Mouse (Mus musculus): ENCODE results near the gene Scn1b. TPM values are rescaled to one million over a fixed set of nuclear protein-coding genes. Genes with fewer than 3 reads are reported as not detected.
A peak's percentile ranks its signal among the peaks of the same experiment; 100 is the strongest.

Scn1b gene
- total RNA-seq (2022) = 100 to 1,000 TPM; 652 to 704 (median 680) TPM

DNA sequence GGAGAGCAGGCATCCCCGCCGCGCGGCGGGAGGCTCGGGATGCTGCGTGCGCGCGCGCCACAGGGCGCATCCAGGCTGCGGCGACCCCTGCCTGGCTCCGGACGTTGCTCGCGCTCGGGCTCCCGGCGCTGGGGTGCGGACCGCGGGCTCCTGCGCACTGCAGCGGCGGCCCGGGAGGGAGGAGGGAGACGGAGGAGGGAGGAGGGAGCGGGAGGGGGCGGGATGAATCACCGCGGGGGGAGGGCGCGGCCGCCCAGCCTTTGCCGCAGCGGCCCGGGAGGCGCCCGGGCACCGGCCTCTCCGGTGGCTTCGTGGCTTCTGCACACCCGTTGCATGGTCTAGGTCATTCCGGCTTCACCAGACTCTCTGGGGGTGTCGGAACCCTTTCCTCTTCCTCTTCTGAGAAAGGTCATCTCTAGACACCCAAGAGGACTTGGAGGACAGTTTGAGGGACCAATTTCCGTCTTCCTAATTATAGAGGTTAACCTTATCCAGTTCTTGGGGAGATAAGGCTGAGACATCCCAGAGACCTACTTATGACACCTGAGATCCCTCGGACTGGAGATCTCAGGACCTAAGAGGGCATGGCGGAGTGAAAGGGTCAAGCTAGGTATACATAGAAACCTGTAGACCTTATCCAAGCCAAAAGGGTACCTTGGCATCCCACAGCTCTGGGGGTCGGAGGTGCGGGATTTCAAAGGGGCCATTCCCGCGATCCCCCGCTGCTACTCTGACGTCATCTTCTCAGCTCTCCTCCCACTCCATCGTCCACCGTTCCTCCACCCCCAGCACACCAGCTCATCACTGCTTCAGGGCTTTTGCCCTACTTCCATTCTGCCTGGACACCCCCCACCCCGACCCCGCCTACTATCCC is at the start of gene Scn1b:
Gene Scn1b (minus strand): TSS at position 153 of the 874 bp plus-strand sequence.
- peak in 1 of 2 experiments; percentile 77 for DNase-seq (ENCODE audit: low spot score in 2 of 2)

DNA sequence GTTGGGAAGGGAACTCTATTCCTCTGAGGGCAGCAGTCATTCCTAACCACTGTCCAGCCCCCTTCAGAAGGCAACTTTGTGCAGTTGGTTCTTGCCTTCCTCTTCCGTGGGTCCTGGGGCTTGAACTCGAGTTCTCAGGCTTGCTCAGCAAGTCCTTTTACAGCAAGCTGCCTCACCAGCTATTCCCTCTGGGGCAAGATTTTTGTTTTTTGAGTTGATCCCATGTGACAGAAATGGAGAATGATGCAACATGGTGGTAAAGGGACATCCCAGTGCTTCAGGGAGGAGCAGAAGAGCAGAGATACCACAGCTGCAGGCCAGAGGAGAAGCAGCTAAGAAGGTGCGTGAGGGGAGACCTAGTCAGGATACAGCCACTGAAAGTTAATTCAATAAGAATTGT is 48.3 kb upstream of the Scn1b start:
- DNase-seq (ENCODE audit: low spot score in 2 of 2) = no peak

DNA sequence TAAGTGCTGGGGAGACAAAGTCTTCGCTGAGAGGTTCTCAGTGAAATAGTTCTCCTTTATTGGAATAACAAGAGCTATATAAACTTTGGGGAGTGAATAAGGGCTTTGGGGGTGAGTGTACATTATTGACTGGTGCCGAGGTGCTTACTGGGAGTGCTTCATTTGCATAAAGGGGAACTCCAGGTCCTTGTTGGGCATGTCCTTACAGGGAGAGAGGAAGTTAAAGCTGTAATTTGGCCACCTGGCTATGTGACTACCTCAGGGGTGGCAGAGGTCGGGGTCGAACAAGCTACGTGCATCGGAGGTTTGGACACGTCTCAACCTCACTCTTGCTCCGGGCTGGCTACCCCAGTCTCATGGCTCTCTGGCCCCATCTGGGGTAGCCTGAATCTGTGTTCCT is 47.7 kb upstream of the Scn1b start:
- DNase-seq (ENCODE audit: low spot score in 2 of 2) = no peak

DNA sequence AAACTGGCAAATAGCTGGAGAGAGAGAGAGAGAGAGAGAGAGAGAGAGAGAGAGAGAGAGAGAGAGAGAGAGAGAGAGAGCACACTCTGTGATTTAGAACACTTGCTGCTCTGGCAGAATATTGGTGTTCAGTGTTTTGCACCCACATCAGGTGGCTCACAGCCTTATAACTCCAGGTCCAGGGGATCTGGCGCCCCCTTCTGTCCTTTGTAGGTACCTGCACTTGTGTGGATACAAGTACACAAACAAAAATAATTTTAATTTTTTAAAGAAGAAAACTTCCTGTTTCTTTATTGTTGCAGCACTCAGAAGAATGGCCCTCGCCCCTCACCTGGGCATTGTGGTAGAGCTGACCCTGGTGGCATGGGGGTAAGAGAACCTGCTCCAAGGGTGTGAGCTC is 45.4 kb upstream of the Scn1b start:
- DNase-seq (ENCODE audit: low spot score in 2 of 2) = no peak

- DNase-seq (ENCODE audit: low spot score in 2 of 2) = no peak
Measured at GRCm38 (mm10) chr7:31170520-31170919, 43.7 kb upstream of the Scn1b start.

- DNase-seq (ENCODE audit: low spot score in 2 of 2) = no peak
Measured at GRCm38 (mm10) chr7:31168412-31168811, 41.6 kb upstream of the Scn1b start.

DNA sequence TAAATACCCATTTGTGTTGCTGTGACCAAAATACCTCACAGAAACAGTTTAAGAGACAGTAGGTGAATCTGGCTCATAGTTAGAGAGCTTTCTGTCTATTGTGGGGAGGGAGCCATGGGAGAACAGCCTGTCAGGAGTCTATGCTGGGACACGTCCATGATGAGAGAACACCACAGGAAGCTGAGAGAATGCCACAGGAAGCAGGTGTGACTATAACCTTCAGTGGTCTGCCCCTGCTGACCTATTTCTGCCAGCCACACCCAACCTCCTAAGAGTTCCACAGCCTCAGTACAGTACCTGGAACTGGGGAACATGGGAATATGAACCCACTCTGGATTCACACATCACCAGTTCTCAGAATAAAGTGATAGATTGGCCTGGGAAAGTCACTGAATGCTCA is 37.9 kb upstream of the Scn1b start:
- no peak for DNase-seq (ENCODE audit: low spot score in 2 of 2)

DNA sequence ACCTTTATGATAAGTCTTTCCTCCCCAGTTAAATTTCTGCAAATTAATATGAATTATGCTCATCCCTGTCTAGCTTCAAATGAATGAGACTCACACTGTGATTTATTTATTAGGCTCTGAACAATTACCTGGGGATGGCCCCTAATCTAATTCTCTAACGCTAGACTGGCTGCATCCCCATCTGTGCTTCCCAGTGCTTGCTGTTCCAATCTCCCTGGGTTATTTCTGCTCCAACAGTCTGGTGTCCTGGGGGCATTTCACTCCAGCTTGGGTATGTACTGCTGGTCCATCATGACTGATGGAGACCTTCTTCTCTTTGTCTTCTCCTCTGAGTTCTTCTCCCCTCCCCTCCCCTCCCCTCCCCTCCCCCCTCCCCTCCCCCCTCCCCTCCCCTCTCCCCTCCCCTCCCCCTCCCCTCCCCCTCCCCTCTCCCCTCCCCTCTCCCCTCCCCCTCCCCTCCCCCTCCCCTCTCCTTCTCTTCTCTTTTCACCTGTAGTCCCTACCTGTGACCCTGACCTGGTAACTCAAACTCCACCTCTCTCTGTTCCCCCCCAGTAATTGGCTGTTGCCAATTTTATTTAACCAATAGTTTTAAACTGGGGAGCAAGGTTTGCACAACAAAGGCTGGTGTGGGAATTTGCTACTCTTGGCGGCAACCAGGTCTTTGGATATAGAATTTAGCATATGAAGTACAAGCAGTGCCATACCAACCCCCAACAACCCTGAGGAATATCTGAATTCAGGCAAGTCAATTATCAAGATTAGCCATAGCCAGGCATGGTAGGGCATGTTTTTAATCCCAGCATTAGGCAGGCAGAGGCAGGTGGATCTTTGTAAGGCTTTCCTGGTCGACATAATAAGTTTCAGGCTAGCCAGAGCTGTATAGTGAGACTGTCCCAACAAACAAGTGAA is 37.1 kb upstream of the Scn1b start:
- DNase-seq (ENCODE audit: low spot score in 2 of 2) = no peak

DNA sequence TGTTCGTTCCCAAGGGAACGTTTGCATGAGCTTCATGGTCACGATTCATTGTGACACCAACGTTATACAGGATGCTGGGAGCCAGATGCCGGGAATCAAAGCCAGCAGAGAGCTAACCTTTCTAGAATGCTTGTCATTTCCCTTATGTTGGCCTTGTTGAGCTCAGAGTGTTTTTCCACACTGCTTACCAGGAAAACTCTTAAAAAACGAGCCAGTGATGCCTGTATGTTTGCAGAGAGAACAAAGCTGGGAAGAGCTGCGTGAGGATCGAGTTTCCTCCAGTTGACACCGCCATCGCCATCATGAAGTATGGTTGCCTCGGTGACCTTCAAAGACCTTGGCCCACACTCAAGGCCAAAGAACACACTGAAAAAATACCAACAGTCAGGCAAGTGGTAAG is 35.5 kb upstream of the Scn1b start:
- no peak for DNase-seq (ENCODE audit: low spot score in 2 of 2)

GRCm38 (mm10) chr7:31161831-31162230 is 35.0 kb upstream of the Scn1b start:
- no peak for DNase-seq (ENCODE audit: low spot score in 2 of 2)

DNA sequence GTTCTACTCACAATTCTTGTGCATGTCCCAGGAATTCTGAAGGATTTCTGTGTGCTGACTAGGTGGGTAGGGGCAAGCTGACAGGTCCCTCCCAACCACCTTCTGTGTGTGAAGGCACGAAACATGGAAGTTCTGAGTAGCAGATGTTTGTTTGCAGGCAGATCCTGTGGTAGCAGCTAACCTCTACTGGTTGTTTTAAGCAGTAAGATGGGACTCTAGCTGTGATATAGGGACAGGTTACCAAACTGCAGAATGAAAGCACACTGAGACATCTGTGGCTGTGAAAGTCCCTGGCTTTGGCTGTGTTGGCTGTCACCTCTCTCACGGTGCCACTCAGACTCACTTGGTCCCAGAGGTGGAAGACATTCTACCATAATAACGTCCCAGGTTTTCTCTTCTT is 34.4 kb upstream of the Scn1b start:
- no peak for DNase-seq (ENCODE audit: low spot score in 2 of 2)

DNA sequence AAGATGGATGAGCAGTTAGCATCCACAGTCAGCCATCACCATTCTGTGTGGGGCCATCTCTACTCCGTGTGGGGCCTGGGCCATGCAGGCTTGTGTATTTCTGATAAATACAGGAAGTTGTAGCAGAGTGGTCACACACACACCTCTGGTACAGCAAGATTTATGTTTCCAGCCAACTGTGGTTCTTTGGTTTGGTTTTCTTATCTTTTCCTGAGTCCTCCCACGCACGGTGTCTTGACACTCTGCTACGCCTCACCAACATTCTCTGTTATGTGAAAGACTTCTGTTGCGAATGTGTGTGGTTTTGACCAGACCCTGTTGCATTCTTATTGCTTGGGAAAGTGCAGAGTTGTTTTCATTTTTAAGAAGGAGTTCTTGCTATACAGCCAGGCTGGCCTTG is 34.0 kb upstream of the Scn1b start:
- DNase-seq (ENCODE audit: low spot score in 2 of 2) = no peak

DNA sequence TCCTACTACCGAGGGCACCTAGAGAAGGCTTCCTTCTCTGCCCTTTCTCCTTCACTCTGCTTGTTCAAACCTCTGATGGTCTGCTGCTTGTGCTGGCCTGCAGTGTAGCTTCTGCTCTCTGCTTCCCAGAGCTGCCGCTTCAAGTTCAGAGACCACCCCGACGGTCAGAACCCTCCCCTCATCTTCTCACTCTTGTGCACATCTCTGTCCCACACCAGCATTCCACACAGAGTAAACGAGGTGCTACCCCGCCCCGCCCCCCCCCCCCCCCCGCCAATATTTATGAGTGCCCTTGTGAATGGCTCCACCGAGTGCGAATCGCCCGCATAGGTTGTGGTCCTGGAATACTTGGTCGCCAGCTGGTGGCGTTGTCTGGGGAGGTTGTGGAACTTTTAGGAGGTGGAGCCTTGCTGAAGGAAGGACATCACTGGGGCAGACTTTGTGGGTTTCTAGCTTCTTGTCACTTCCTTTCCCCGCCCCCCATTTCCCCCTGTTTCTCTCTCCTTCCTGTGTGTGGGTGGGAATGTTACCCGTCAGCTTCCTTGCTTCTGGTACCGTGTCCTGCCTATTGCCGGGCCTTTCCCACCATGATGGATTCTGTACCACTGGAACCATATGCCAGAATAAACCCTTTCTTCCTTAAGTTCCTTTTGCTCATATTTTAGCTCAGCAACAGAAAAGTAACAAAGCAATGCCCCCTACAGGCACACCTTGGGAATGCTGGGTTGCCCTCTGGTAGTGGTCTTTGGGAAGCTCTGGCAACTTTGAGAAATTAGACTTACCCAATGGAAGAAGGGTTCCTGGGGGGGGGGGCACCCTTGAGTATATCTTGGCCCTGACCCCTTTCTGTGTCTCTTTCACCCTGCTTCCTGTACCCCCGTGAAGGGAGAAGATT is 29.5 kb upstream of the Scn1b start:
- no peak for DNase-seq (ENCODE audit: low spot score in 2 of 2)

- no peak for DNase-seq (ENCODE audit: low spot score in 2 of 2)
Measured at GRCm38 (mm10) chr7:31155296-31156033, 28.7 kb upstream of the Scn1b start, which contains the start of gene Gramd1a. Gramd1a (minus strand) TSS chr7:31155896.

- no peak for DNase-seq (ENCODE audit: low spot score in 2 of 2)
Measured at GRCm38 (mm10) chr7:31153536-31154320, 26.9 kb upstream of the Scn1b start.

DNA sequence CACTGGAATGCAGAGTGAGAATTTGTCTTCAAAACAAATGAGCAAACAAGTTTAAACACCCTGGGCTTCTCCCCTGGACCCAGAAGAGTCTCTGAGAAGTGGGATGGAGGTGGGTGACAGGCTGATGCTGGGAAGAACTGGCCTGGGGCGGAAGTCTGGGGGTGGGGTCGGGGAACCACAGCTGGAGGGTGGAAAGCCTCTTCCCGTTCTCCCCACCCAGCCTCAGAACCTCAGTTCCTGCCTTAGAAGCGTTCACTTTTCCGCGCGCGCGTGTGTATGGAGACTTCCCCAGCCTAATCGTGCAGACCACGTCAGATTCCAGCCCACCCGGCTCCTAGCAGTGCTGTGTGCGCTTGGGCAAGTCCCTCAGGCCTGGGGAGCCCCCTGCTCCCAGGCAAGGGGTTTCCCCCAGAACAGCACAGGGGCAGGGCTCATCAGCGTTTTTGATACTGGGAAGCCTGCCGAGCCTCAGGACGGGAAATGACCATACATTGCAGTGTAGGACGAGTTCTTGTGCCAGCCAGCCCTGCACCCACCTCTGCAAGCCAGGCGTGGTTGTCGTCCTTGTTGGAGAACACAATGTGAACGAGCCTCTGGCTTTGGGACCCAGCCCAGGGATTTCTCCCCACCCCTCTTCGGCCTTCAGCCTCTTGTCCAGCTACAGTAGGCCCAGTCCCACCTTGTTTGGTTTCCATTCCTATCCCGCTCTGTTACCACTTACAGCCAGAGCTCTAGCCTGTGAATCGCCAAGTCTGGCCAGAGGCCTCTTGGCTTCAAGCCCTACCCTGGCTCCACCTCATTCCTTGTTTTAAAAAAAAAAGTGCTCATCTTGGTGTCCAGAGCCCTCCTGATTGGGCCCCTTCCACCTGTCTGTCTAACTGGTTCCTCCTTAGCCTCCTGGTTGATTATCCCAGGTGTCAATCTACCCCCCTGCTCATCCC is 24.8 kb upstream of the Scn1b start:
- DNase-seq (ENCODE audit: low spot score in 2 of 2) = peak in 1 of 2 experiments; percentile 48

DNA sequence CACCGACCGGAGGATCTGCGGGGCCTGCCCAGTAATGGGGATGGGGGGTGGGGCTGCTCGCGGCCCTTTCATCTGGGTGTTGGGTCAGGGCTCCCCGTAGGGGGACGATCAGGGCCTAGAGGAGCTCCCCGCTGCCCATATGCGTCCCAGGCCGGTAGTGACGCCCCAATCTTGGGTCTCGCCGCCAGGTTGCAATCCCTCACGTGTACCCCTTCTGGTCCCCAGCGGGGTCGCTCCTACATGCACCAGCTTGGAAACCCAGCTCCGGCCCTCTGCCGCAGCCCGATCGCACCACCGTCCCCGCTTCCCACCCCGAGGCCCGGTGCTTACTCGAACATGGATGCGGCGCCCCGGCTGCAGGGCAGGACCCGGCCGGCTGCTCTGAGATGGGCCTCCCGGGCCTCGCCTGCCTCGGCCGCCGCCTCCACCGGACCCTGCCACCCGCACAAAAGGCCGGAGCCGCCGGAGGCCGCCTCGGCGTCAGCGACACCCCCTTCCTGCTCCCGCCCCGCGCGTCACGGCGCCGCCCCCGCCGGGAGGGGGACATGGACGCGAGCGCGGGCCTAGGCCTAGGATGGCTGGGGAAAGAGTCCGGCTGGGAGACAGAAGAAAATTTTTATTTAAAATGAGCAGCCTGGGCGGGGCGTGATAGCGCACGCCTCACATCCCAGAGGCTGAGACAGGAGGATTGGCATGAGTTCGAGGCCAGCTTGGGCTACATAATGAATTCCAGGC is 23.9 kb upstream of the Scn1b start:
- peak; percentile 78 to 79 for DNase-seq (ENCODE audit: low spot score in 2 of 2)
